Mouse (Mus musculus) C2C12 (cell line): ENCODE results near the gene Hmga2.

ENCODE experiments used
- CEBPB ChIP-seq: IDR thresholded peaks from one replicate; pipeline ENCODE4 v1.6.1; 2011; ENCODE audit warnings: low read depth, mild to moderate bottlenecking, control low read depth, moderate library complexity
- CTCF ChIP-seq: IDR thresholded peaks from one replicate; pipeline ENCODE4 v1.5.1; 2011; ENCODE audit not compliant: control insufficient read depth, insufficient read depth, insufficient read length
- FOSL1 ChIP-seq: IDR thresholded peaks from one replicate; pipeline ENCODE4 v1.8.0; 2011; ENCODE audit warnings: mild to moderate bottlenecking, low read length; ENCODE audit not compliant: poor library complexity, insufficient read depth, severe bottlenecking
- MAX ChIP-seq: IDR thresholded peaks from one replicate; pipeline ENCODE4 v1.6.1; 2011; ENCODE audit warnings: mild to moderate bottlenecking, control low read depth
- USF1 ChIP-seq: IDR thresholded peaks from one replicate; pipeline ENCODE4 v1.6.1; 2011; ENCODE audit warnings: low read depth, mild to moderate bottlenecking, control low read depth, moderate library complexity

DNA sequence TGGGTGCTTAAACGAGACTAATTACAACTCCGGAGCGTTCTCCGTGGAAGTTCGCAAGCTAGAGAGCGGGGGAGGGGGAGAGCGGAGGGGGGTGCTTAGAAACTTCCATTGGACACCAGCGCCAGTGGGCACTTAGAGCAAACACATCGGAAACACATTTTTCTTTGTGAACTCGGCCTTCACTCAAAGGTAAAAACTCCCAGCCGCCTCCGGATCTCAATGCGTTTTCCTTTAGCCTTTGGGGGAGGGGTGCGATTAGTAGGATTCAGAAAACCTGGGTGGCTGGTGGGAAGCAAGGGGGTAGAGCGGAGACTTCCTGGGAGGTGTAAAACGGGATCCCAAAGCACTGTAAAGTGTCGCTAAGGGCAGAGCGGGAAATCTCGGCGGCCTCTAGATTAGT, 2.0 kb downstream of the Hmga2 start:
- no peak for TF ChIP-seq MAX
- no peak for TF ChIP-seq CTCF
- no peak for TF ChIP-seq USF1
- no peak for TF ChIP-seq FOSL1
- no peak for TF ChIP-seq CEBPB
